Mouse (Mus musculus): ENCODE results near the gene St3gal3.

Gene St3gal3

DNA sequence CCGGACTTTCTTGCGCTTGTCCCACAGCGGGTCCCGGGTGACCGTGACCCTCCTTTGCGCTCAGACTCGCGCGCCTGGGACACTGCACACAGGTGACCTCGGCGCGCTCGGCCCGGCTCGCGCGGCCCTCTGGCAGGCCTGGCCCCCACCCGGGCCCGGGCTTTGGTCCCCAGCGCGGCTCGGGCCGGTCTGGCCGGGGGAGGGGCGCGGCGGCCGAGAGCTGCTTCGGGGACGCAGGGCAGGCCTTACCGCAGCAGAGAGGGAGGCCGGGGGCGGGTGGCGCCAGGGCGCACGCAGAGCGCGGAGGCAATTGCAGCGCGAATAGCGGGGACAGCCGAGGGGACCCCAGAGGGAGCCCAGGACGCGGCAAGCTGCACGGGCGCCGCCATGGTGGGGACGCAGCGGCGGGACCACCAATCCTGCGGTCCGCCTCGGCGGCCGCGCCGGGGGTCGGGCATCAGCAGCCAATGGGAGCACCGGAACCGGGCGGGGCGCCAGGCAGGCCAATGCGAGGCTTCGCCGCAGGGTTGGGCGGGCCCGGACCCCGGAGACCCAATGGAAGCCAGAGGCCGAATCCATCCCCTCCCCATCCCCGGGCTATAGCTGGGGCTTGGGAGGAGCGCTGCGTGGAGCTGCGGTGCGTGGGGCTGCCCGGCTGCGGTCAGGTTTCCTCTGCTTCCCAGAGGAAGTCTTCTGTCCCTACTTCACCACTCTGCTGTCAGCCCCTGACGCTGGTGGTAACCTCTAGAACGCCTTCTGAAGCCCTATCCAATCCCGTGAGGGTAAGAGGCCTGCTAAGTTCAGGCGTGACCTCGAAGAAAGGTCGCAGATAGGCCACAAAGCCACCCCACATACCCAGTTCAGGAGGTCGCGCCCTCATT is at the start of gene St3gal3:
Gene St3gal3, minus strand, starts transcription at position 430 of the 881 bp plus-strand sequence.
- DNase-seq, result peak; percentile 90 to 94

DNA sequence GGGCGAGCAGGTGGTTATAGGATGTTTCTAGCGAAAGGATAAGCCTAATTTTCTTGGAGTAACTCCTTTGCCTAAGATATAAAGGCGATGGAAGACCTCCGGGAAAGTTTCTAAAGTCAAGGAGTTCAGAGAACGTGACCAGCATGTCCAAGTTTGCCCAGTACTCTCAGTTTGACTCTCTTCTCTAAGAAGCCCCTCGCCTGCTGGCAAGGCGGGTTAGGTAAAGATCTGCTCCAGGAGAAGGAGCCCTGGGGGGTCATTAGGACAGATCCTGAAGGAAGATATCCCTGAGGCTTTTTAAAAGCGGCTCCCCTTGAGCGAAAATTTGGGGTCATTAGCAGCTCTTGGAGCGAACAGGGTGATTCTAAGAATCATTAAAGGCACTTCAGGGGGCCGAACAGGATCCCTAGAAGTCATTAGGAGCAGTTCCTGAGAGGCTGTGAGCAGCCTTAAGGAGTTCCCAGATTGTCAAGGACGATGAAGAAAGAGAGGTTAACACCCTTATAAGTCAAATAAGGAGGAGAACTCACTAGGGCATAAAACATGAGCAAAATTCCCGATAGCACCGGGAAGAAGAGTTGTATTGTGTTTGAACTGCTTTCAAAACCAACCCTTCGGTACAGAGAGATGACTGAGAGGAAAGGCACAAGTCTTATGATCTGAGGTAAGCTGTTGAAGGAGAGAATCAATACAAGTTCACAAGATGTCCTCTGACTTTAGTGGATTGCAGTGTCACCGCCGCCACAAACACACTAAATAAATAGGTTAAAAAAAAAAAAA is 45.8 kb upstream of the St3gal3 start:
- no peak for DNase-seq

DNA sequence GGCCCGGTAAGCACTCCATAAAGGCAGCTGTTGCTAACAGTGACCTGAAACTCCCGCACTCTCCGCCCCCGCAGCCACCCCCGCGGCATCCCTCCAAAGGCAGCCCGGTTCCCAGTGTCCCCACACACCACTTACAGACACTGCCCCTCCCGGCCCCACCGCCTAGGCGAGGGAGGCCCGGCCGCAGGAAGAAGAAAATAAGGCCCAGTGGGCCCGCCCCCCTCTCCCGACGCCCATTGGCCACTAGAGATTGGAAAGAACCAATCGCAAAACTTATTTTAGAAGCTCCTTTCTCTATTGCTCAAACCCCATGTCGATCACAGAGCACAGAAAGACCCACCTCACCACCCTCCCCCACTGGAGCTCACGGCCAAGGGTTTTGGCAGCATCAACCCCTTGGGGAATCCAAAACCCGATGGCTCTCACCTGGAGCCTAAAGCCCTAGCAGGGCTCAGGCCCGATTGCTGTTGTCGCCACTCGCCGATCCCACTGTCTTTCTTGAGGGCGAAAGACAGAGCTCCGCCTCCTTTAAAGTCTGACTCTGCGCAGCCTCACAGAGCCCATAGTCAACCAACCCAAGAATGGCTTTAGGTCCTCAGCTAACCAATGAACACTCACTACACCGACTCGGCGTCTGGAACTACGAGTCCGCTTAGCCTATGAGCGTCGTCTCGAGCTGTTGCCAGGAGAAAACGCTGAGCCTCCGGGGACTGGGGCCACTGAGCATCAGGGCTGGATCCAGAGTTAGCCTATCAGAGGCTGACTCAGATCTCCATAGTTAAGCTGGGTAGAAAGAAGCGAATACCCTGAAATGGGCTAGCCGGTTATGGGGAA is 45.0 kb upstream of the St3gal3 start, which contains the start of gene Kdm4a:
Gene Kdm4a, minus strand, starts transcription at position 577 of the 834 bp plus-strand sequence.
- DNase-seq, result peak; percentile 88 to 93

DNA sequence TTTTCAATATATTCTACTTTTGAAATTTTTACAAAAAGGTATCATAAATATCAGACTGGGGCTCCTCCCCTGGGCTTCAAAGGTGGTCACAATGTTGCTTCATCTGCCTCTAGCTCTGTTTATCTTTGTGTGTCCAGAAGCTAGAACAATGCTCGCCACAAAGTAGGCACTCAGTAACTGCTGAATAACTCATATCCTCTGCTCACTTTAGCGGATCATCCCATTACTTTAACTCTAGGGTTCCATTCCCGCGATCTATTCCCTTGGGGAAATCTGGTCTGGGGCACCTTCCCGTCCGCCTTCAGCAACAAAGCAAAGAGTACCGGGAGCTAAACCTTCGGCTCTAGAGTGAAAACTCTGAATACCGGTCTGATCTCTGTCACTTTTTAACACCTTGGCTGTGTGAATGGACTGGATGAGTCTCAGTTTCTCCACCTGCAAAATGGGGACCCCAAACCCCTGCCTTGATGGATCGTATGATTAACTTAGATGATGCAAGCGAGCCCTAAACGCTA is 44.3 kb upstream of the St3gal3 start:
- no peak for DNase-seq

DNA sequence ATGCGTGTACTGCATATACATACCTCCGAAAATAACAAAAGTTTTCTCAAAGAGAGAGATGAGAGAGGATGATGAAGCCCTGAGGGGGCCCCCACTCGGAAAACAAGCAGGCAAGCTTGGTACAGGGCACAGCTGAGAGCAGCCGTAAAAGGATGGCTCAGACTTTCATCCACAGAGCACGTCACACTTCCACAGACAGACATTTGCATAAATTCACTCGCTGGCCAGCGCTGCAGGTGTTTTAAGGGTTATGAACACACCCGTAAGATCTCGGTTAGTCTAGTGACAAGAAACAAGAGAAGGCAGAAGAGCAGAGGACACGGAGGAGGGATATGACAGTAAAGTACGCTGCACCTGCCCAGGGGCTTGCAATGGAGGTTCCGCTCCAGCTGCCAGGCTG is 37.7 kb upstream of the St3gal3 start:
- DNase-seq, result no peak

DNA sequence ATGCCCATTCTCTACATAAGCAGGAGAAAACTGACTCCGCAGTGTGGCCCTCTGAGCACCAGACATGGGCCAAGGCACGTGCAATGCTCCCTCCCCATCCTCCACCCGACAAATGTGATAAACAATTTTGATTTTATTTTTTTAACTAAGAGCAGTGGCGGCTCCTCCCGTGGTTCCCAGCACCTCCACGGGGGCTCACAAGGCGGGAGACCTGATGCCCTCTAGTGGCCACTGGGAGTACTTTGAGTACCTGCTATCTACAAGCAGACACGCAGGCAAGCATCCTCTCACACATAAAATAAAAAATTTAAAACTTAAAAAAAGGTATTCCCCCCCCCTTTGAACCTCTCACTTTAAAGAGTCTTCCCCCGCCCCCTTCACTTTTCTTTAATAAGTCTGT is 36.3 kb upstream of the St3gal3 start:
- DNase-seq, result no peak

DNA sequence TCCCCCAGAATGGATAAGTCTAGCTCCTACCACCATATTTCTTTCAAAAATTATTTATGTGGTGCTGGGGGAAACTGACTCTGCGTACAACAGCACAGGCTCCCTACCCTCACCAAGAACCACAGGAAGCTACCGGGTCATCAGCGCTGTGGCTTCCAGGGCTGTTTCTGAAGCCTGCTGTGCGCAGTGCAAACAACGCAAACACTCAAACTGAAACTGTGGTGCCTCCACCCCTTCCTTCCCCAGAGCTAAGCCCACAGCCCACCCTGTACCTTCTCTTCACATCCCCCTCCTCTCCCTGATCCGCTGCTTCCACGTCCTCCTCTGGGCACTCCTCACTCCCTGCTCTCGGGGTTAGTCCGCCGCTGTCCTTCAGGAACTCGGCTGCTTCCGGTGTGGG is 27.4 kb upstream of the St3gal3 start:
- no peak for DNase-seq

DNA sequence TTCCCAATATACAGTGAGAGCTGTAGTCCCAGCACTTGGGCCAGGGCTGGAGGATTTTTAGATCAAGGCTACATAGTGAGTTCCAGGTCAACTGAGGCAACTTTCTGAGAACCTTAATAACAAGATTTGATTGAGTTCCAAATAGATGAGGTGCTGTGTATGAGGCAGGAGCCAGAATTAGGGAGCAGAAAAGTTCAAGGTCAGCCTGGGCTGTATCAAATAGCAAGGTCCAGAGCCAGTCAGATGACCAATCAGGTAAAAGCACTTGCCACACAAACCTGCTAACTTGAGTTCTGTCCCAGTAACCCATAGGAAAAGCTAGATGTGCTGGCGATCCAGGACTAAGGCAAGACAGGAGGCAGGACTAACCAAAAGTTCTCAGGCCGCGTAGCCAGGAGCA is 23.0 kb upstream of the St3gal3 start:
- no peak for DNase-seq

DNA sequence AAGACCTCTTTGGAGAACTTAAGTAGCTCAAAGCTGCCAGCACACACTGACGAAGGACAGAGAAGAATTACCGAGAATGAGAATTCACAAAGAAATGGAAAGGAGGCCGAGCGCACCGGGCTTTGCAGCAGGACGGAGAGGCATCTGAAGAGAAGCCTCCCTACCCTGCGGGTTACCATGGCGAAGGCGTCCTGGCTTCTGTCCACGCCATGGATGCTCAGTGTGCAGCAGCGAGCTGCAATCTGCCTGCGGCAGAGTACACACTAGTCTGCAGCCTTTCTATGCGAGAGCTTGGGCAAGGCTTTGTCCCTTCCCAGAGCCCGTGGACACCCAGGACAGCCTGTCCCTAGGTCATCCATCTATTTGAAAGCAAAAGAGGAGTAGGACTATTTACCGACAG is 21.8 kb upstream of the St3gal3 start:
- DNase-seq, result no peak

DNA sequence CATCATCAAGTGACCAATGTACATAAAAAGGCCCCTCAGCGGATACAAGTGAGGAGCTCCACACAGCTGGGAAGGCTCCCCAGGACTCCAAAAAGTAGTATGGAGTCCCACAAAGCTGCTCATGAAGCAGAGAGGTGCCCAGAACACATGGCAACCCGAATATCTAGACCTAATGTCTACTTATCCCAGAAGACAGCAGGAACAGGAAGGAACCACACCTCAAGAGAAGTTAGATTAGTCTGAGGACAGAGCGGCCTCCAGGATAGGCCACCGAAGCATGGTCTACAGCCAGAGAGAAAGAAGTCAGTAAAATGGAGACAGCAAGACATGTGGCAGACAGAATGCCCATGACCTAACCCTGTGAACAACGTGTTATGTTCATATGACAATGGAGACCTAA is 20.2 kb upstream of the St3gal3 start:
- DNase-seq, result no peak

DNA sequence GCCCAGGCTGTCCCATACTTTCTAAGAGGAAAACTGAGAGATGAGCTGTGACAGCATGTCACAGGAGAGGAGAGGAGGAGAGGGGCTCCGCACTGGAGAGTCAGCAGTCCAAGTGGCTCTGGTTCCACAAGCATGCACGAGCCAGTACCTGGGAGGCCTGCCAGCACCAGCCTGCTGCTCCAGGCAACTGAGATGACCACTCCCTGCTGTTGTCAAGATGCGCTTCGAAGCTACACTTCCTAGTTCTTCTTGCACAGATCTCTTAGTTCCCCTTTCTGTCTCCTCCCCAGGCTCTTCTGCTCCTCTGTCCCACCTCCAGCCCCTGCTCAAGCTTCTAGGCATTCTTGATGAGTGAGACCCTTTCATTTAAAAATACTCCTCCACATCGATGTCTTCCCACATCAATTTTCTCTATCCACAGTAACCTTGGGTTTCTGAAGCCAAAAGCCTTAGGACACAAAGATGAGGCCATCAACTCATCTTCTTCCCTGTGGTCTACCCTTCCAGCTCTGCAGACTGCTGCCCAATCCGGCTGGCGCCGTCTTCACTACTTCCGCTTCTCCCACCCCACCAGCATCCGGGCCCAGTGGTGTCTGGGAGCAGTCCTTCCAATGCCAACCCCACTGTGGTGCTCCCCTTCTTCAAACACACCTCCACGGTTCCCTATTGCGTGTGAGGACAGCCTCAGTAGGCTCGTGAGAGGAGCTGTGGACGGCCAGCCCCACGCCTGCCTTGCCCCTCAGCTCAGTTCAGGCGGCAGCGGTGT is 17.5 kb upstream of the St3gal3 start:
- no peak for DNase-seq

DNA sequence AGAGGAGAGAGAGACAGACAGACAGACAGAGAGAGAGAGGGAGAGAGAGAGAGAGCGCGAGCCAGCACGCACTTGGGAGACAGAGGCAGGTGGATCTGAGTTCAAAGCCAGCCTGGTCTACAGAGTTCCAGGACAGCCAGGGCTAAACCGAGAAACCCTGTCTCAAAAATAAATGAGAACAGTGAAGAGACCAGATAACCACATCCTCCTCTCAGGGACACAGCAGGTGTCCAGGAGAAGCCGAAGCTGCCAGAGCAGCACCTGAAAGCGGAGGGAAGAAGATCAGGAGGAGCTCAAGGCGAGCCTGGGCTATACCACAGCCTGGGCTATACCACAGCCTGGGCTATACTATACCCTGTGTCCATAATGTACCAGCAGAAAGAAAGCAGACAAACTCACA is 16.1 kb upstream of the St3gal3 start:
- no peak for DNase-seq

DNA sequence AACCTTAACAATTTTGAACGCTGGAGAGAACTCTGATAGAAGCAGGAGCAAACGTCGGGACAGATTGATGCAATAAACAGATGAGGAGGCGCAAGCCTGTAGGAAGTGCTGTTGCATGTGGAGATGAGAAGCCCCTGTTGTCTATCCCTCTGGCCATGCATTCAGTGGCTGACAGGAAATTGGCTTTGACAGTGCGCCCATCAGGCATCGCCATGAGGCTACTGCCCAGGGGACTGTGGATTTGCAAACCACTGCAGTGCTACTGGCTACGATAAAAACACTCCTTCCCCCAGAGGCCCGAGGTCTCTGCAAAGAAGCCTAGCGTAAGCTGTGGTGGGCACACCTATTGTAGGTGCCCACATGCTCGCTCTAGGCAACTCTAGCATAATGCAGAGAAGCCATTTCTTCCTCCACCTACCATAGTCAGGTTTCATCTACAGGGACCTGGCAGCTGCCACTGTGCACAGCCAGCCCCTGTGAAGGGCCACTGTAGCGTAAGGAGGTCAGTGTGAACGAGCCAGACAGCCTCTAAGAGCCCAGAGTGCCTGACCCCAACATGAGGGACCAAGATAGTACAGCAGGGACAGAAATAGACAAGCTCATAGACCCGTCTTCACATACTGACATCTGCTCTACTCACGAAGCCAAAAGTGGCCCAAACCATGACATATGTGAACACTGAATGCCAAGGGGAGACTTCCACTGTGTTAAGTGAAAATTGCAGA is 15.4 kb upstream of the St3gal3 start:
- DNase-seq, result no peak

DNA sequence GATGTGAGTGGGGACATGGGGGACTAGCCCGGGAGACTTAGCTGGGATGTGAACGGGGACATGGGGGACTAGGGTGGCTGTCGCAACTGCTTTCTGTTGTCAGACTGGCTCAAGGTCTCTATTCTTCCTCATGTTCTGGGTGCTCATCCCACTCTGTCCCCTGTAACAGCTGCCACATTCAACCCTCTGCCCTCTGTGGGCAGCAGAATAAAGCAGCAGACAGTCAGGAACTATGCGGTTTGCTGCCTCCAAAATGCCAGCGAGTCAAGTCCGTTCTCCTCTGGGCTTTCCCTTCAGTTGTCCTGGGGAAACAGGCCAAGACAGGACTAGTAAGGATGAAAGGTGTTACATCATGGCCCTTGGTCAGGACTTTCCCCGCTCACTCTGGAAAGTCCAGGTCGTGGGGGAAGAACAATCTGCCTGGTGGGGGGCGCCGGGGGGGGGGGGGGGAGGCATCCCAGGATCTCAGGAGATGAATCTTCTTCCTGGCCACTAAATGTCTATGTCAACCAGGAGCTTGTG is 14.4 kb upstream of the St3gal3 start:
- DNase-seq, result no peak

DNA sequence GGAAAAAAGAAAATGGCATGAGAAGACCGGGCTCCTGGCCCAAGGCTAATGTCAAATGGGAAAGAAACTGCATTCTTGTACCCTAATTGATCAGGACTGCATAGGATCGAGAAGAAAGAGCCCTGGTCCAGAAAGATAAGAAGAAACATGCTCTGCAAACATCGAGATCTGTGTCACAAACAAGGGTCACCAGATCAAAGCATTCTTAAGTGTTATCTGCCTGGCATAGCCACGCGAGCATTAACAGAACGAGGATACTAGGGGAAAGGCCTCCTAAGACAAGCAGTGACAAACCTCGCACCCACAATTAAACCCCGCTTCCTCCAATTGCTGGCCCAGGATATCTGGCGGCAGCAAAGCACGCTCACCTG is 13.6 kb upstream of the St3gal3 start:
- no peak for DNase-seq

DNA sequence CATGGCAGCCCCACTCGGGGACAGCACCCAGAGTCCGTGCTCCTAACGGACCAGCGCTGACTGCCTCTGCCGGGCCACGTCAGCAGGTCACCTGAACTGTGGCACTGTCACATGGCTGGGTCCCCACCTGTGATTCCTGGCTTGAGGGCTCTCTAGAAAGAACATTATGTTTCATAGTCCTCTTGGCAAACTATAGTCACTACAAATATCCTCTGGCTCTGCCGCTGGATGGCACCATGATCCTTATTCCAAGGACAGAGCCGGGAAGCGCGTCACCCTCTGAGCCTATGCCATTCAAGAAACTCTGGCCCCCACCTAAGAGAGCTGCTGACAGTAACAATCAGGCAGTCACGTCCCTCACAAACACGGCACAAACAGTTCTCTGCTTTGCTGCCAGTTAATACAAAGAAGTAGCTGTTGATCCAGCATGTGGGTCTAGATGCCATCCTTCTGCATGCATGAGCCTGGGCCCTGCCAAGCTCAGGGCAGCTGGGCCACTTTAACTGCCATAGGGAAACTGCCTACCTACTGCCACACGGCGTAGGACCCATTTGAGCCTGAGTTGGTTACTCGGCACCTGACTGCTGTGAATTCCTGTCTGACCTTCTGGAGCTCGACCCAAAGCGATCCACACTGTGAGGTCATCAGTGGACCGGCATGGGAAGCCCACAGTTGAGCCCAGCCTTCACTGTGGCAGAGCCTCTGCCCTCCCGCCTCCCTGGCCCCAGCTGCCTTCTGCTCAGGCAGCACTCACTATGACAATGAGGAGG is 13.0 kb upstream of the St3gal3 start:
- no peak for DNase-seq

DNA sequence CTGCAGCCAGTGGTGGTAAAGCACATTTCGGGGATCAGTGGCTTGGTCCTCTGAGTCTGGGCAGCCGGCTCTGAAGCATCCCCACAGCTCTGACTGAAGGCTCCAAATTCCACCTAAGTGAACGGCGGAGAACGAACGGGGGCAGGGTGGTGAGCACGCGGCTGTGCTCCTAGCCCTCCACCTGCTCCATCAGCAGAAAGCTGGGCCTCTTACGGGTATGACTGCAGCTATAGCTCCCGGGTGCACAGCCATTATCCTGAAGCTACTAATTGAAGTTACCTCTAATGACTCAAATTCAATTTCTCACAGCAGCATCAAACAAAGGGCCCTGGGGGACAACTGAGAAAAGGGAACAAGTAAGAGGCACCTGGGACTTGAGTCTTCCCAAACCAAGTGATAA is 12.4 kb upstream of the St3gal3 start:
- no peak for DNase-seq

DNA sequence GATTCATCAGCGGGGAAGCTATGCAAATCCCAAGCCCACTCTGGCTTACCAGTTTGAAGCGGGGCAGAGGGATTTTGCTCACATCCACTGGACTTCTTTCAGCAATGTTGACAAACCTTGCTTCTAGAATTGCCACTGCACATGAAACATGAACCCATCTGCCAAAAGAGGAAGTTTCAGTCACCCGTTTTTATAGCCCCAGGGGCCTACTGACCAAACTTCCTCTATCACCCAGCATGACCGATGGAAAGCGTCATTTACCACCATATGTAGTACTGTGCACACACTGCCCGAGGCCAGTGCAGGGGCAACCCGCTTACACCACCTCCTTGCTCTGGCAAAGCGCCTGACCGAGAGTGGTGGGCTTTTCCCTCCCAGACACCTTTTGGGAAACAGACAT is 9.6 kb upstream of the St3gal3 start:
- DNase-seq, result no peak

DNA sequence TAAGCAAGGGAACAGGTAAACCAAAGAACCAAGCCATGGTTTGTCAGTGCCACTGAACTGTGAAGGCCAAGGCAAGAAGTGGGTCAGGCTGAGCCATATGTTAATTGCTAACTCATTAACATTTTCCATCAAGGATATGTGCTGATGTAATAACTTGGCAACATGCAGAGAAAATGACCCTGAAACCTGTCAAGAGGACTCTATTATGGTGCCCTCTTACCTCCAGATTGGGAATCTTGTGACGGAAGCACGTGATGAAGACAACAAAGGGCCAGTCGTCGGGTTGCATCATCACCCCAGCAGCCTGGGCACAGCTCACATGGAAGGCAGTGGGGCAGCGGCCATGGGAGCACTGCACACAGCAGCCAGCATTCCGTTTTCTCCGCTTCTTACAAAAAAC is 9.0 kb upstream of the St3gal3 start:
- DNase-seq, result no peak

DNA sequence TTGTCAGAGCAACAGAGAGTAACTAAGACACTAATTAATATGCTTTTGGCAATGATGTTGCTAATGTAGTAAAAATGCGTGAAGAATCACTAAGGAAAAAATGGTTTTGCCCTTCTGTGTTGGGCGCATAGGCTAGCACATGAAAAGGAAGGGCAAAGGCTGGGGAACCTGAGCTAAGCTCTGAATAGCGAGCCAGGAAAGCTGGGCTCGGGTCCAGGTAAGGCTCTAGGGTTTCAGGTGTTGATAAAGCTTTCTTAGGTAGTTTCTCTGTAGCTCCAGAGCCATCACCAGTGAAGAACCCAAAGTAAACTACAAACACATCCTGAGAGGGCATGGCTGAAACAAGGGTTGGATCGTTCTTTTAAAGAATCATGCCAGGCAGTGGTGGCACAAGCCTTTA is 6.8 kb upstream of the St3gal3 start:
- DNase-seq, result no peak

All from thymus, adult 18-20 months (tissue).